Mouse (Mus musculus) liver, adult (tissue): Measurements from ENCODE around the gene Htatip2.

Experiments used
- GATA4 ChIP-seq: IDR thresholded peaks from 2 replicates; pipeline ENCODE4 v1.6.1; 2014; ENCODE audit warnings: mild to moderate bottlenecking, low read length; ENCODE audit not compliant: insufficient replicate concordance

The Htatip2 gene

GRCm38 (mm10) chr7:49809562-49809961, 50.6 kb downstream of the Htatip2 start:
- no peak for TF ChIP-seq GATA4

DNA sequence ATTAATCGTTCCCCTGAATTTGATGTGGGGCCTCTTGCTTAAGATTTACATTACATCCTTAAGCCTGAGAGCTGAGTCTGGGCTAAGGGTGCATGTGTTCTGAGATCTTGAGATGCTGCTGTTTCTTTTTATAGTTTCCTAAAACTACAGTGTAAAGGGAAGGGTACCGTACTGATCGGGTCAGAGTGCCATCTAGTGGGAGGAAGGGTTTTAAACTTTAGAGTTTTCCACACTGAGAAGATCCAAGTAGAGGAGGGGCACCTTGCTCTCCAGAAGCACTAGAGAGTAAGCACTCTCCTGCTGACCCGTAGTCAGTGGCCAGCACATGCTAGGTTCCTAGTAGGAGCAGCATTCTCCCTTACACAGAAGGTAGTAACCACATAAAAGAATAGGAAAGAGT, 52.4 kb downstream of the Htatip2 start:
- no peak for TF ChIP-seq GATA4

GRCm38 (mm10) chr7:49819393-49819792, 60.5 kb downstream of the Htatip2 start:
- TF ChIP-seq GATA4, result no peak

DNA sequence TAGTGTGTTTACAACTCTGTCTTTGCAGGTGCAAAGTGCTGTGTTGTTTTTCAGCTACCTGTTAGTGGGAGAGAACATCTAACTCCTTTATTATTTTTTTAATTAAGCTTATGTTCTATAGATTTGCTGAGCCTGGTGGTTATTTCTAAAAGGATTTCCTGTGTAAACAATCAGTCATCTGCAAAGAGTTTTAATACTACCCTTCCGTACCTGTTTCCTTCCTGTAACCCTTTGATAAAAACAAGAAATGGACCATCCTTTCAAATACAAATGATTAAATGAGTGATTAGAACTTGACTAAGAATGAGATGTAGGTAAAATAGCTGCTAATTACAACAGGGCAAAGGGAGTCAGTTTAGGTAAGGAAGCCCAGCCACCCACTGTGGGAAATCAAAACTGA, 62.5 kb downstream of the Htatip2 start:
- no peak for TF ChIP-seq GATA4

DNA sequence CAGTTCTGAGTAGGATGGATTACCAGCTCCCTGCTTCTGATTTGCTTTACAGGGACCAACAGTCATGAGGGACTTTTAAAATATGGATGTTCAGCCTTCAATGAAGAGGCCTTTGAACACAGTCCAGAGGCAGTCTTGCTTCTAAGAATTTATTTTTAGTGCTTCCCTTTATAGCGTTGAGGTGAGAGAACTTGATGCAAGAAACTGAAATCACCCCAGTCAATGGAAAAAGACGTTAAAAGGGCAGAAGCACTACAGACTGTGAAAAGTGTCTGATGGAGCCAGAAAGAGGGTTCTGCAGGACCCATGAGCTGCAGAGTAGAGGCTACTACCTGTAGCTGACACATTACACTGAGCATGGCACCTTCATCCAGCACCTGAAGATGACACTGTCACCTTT, 63.1 kb downstream of the Htatip2 start:
- no peak for TF ChIP-seq GATA4
